ENCODE assay signal across 8 mouse cellular contexts in genomic region chr9:92542591-92543416, GRCm38 (mm10). TPM values are rescaled to one million over a fixed set of nuclear protein-coding genes. Genes with fewer than 3 reads are reported as not detected.
DNase-seq lines count a peak whose midpoint lies in the region; ATAC-seq and TF ChIP-seq lines count a peak whose summit lies in the region.

No protein-coding gene starts in this region.

- peak; percentile 61 for DNase-seq in 3T3-L1 (ENCODE audit: low read depth, low spot score)
- peak; percentile 76 for DNase-seq in R1 (ENCODE audit: low read depth, low spot score)
- peak; percentile 69 for DNase-seq in kidney, postnatal 10 days
- peak; percentile 38 to 67 for DNase-seq in urinary bladder, postnatal 4 days (ENCODE audit: low spot score in 2 of 2)

- peaks cover 34% of the 10 kb centered on the region for H3K4me1 ChIP-seq in embryonic facial prominence, embryonic 15.5 days
- peaks cover 33% of the 10 kb centered on the region for H3K4me1 ChIP-seq in heart, embryonic 16.5 days (ENCODE audit: control insufficient read depth, insufficient read depth, low read length)
- H3K4me1 ChIP-seq in lung, embryonic 15.5 days = peaks cover 43% of the 10 kb centered on the region
- H3K4me1 ChIP-seq in olfactory bulb, adult 2 months (ENCODE audit: control insufficient read depth, insufficient read depth, low read length) = peaks cover 6% of the 10 kb centered on the region; the same call in 1 of the 2 replicates

- peak overlapping the region; percentile 79 for H3K9ac ChIP-seq in embryonic facial prominence, embryonic 15.5 days
- H3K9ac ChIP-seq in heart, embryonic 16.5 days (ENCODE audit: low read length) = peak overlapping the region; percentile 95
- peak overlapping the region; percentile 89 for H3K9ac ChIP-seq in lung, embryonic 15.5 days

- peak overlapping the region; percentile 77 for H3K4me3 ChIP-seq in embryonic facial prominence, embryonic 15.5 days (replicated peaks)
- peak overlapping the region; percentile 80 for H3K4me3 ChIP-seq in heart, embryonic 16.5 days (ENCODE audit: low read length)
- peak overlapping the region; percentile 78 for H3K4me3 ChIP-seq in lung, embryonic 15.5 days
- H3K4me3 ChIP-seq in olfactory bulb, adult 2 months (ENCODE audit: insufficient read depth, low read depth, low read length) = peak overlapping the region; percentile 72

- peak; percentile 45 for ATAC-seq in embryonic facial prominence, embryonic 15.5 days (ENCODE audit: insufficient number of reproducible peaks, low FRiP score, low TSS enrichment, low read depth)
- ATAC-seq in heart, embryonic 16.5 days (replicated peaks; ENCODE audit: extremely low read depth, insufficient read depth, low FRiP score) = peak; percentile 37
- ATAC-seq in lung, embryonic 15.5 days (ENCODE audit: borderline replicate concordance, extremely low read depth, low FRiP score, low TSS enrichment) = peak; percentile 63

- H3K4me2 ChIP-seq in embryonic facial prominence, embryonic 15.5 days (replicated peaks) = peak overlapping the region; percentile 67
- H3K4me2 ChIP-seq in heart, embryonic 16.5 days (ENCODE audit: low read depth, low read length) = peak overlapping the region; percentile 87
- H3K4me2 ChIP-seq in lung, embryonic 15.5 days = peak overlapping the region; percentile 76

- H3K9me3 ChIP-seq in embryonic facial prominence, embryonic 15.5 days (replicated peaks) = no peaks in the 10 kb centered on the region
- H3K9me3 ChIP-seq in heart, embryonic 16.5 days (replicated peaks; ENCODE audit: control insufficient read depth, low read length) = no peaks in the 10 kb centered on the region
- no peaks in the 10 kb centered on the region for H3K9me3 ChIP-seq in lung, embryonic 15.5 days

- no peak for TF ChIP-seq CTCF in olfactory bulb, adult 2 months (IDR thresholded peaks at IDR 0.05; ENCODE audit: insufficient read depth, low read depth, low read length)

- WGBS in embryonic facial prominence, embryonic 15.5 days = 1% methylated on average over 31 of the region's 31 CpGs
- WGBS in heart, embryonic 16.5 days = 3% methylated on average over 31 of the region's 31 CpGs
- WGBS in lung, embryonic 15.5 days = 1% methylated on average over 31 of the region's 31 CpGs
- 5% methylated on average over 31 of the region's 31 CpGs for WGBS in olfactory bulb, adult 2 months

- peak overlapping the region; percentile 90 for H3K27ac ChIP-seq in embryonic facial prominence, embryonic 15.5 days (replicated peaks)
- peak overlapping the region; percentile 92 for H3K27ac ChIP-seq in heart, embryonic 16.5 days (ENCODE audit: low read length)
- H3K27ac ChIP-seq in lung, embryonic 15.5 days = peak overlapping the region; percentile 97
- H3K27ac ChIP-seq in olfactory bulb, adult 2 months (ENCODE audit: insufficient read depth, low read depth, low read length) = no peak overlapping the region

- H3K27me3 ChIP-seq in embryonic facial prominence, embryonic 15.5 days = no peaks in the 10 kb centered on the region
- H3K27me3 ChIP-seq in heart, embryonic 16.5 days (ENCODE audit: control insufficient read depth, insufficient read depth, low read length) = no peaks in the 10 kb centered on the region
- no peaks in the 10 kb centered on the region for H3K27me3 ChIP-seq in lung, embryonic 15.5 days

- TF ChIP-seq POLR2A in olfactory bulb, adult 2 months (IDR thresholded peaks at IDR 0.05; ENCODE audit: insufficient read depth, low read depth, low read length) = no peak

- no peaks in the 10 kb centered on the region for H3K36me3 ChIP-seq in embryonic facial prominence, embryonic 15.5 days
- 0 out of 2 replicates have a peak, but pooled peaks cover 3% of the 10 kb centered on the region for H3K36me3 ChIP-seq in heart, embryonic 16.5 days (ENCODE audit: control insufficient read depth, insufficient read depth)
- H3K36me3 ChIP-seq in lung, embryonic 15.5 days = no peaks in the 10 kb centered on the region

RNA-seq across cellular contexts. Expression of gene Plod2, which starts 0.8 kb away (rescaled TPM):
- 43.5 and 47.5 TPM in 2 replicates for polyA plus RNA-seq in embryonic facial prominence, embryonic 15.5 days (2015; fragmentation: Nextera tagmentation; extraction: Ambion mirVana)
- polyA plus RNA-seq in heart, embryonic 16.5 days (2015; fragmentation: Nextera tagmentation; extraction: Ambion mirVana) = 30.6 and 35.2 TPM in 2 replicates
- polyA plus RNA-seq in lung, embryonic 15.5 days (2015; fragmentation: Nextera tagmentation; extraction: Ambion mirVana) = 48.4 and 49.0 TPM in 2 replicates
- not detected in 2 replicates for polyA plus RNA-seq in olfactory bulb, adult 2 months (2012; ENCODE audit: insufficient read depth, insufficient read length, low replicate concordance, missing spikeins)
